Mouse (Mus musculus) layer of hippocampus, postnatal 36 days (tissue): Measurements from ENCODE around the gene Sgsm3. TPM values are rescaled to one million over a fixed set of nuclear protein-coding genes. Genes with fewer than 3 reads are reported as not detected.

Source experiments
- DNase-seq, 2 experiments: peaks; one replicate each; pipeline ENCODE4 v3.0.0; 2022
- total RNA-seq, 2 experiments: library from RNA; stranded (reverse); gene quantifications; 2 replicates each; pipeline ENCODE4 v1.2.3; 2021

Gene Sgsm3
- total RNA-seq, 2 experiments from 2014 or later, result 72.0 to 84.3 TPM

GRCm38 (mm10) chr15:80981176-80981575, 3.6 kb downstream of the Sgsm3 start:
- DNase-seq, result no peak

GRCm38 (mm10) chr15:80983264-80983663, 5.7 kb downstream of the Sgsm3 start:
- no peak for DNase-seq

GRCm38 (mm10) chr15:80988331-80988730, 10.8 kb downstream of the Sgsm3 start:
- DNase-seq, result no peak

- DNase-seq, result no peak
These were observed 12.1 kb downstream of the Sgsm3 start for GRCm38 (mm10) chr15:80989712-80990111.

- no peak for DNase-seq
These were observed 17.4 kb downstream of the Sgsm3 start for GRCm38 (mm10) chr15:80994959-80995358.

GRCm38 (mm10) chr15:80996090-80996835, 18.7 kb downstream of the Sgsm3 start:
- DNase-seq, result no peak

GRCm38 (mm10) chr15:80997077-80997476, 19.5 kb downstream of the Sgsm3 start:
- no peak for DNase-seq

GRCm38 (mm10) chr15:81000419-81001138, 23.0 kb downstream of the Sgsm3 start:
- no peak for DNase-seq

- DNase-seq, result no peak
These were observed 28.7 kb downstream of the Sgsm3 start for GRCm38 (mm10) chr15:81006127-81006735.

- DNase-seq, result no peak
These were observed 29.8 kb downstream of the Sgsm3 start for GRCm38 (mm10) chr15:81007339-81007738.

GRCm38 (mm10) chr15:81007905-81008304, 30.3 kb downstream of the Sgsm3 start:
- no peak for DNase-seq

GRCm38 (mm10) chr15:81008689-81009123, 31.1 kb downstream of the Sgsm3 start:
- DNase-seq, result peak; percentile 58 to 59

- DNase-seq, result no peak
These were observed 32.5 kb downstream of the Sgsm3 start for GRCm38 (mm10) chr15:81010114-81010513.

GRCm38 (mm10) chr15:81011523-81011922, 34.0 kb downstream of the Sgsm3 start:
- DNase-seq, result no peak

- no peak for DNase-seq
These were observed 34.8 kb downstream of the Sgsm3 start for GRCm38 (mm10) chr15:81012359-81012758.

GRCm38 (mm10) chr15:81013186-81013585, 35.6 kb downstream of the Sgsm3 start:
- DNase-seq, result no peak

- no peak for DNase-seq
These were observed 37.6 kb downstream of the Sgsm3 start for GRCm38 (mm10) chr15:81015068-81015744.

GRCm38 (mm10) chr15:81016488-81016887, 38.9 kb downstream of the Sgsm3 start:
- DNase-seq, result no peak

- DNase-seq, result no peak
These were observed 39.7 kb downstream of the Sgsm3 start for GRCm38 (mm10) chr15:81017308-81017707.

- no peak for DNase-seq
These were observed 43.8 kb downstream of the Sgsm3 start for GRCm38 (mm10) chr15:81021377-81021776.

- DNase-seq, result no peak
These were observed 44.9 kb downstream of the Sgsm3 start for GRCm38 (mm10) chr15:81022437-81022836.

- no peak for DNase-seq
These were observed 46.3 kb downstream of the Sgsm3 start for GRCm38 (mm10) chr15:81023842-81024241.

- DNase-seq, result no peak
These were observed 49.3 kb downstream of the Sgsm3 start for GRCm38 (mm10) chr15:81026901-81027300.
